Mouse (Mus musculus) cortical plate, adult 2 months (tissue): ENCODE measurements around the gene Glt6d1.

Experiments
- CTCF ChIP-seq: fragments of 200-500 bp; IDR thresholded peaks from 2 replicates; pipeline ENCODE4 v1.5.1; 2011; ENCODE audit warnings: mild to moderate bottlenecking, control low read depth, low read length; ENCODE audit not compliant: insufficient read depth; ENCODE audit errors: extremely low read depth
- POLR2A ChIP-seq: fragments of 200-500 bp; IDR thresholded peaks from 2 replicates; pipeline ENCODE4 v1.6.1; 2011; ENCODE audit warnings: mild to moderate bottlenecking, low read length, control low read depth; ENCODE audit not compliant: insufficient read depth; ENCODE audit errors: extremely low read depth

DNA sequence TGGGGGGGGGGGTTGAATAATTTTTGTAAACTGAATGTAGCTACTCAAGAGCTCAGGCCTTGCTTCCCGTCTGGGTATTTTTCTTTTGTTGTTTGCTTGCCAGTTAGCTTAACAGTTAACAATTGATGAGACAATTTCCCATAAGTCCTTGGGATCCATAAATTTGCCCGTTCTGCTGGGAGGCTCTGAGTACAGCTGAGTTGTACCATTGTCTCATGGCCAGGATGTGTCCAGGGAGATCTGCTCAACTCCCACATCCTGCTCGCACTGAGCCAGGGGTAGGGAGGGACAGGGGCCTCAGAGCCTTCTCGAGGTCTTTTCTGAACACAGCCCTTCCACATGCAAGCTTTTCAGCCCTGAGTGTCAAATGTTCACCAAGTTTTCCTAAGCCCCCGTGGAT, 17.6 kb downstream of the Glt6d1 start:
- TF ChIP-seq CTCF (no peak), POLR2A (no peak)
